Mouse (Mus musculus): ENCODE results near the gene Mup4. TPM values are rescaled to one million over a fixed set of nuclear protein-coding genes. Genes with fewer than 3 reads are reported as not detected.

Gene Mup4
- polyA plus RNA-seq (2012; rRNA removed): not detected in 2 replicates

DNA sequence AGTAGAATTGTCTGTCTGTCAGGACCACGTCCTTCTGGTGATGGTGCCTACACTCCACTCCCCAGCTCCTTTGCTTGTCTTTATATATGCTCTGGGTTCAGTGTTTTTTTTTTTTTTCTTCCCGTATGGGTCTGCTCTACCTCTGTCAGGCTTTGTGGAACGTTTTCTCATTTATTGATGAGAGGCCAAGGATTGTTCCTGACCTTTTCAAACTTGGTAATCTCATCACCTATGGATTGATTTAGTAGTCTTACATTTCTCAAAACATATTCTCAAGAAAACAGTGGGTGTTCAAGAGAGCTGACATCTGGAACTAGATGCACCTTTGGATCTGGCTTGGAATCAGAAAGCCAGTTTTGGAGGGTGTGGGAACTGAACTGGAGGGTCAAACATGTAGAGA is at the start of gene Mup4:
Mup4 (minus strand) TSS at position 101 of the 400 bp plus-strand sequence.

DNA sequence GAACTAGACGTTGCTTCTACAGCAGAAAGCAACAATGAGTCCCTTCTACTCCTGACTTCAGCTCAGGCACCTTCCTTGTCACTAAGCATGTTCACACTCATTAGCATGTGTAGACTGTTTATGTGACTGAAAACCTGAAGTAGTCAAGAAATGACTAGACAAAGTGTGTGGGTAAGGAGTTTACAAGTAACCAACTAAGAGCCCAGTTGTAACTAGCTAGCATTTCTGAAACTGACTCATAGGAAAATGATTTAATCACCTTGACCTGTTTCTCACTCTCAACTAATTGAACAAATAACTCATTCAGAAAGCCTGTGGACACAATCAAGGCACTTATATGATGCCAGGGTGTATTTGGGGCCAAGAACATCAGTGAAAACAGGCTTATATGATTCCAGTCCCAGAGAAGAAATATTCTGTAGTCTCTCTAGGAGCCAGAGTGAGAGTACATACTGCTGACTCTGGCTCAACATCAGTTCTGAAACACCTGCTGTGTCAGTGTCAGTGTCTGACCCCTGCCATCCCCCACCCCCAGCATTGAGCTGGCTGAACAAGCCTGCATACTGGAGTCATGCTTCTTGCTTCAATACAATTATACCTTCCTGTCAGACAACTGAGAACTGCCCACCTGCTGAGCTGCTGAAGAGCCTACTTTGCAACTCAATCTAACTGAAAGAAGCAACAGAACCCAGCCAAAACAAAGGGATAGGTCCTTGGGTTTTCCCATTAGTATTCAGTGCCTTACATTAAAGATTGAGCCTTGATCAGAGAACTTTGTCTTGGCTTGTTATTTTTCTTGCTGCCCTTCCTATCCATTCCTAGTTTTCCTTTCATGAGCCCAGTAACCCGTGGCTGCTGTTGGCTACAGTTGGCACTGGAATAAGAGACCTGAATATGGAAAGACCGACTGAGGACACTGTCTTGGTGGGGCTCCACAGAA is 3.2 kb upstream of the Mup4 start, which contains the start of gene Mup6:
Mup6 (plus strand) TSS at position 890 of the 940 bp plus-strand sequence.

DNA sequence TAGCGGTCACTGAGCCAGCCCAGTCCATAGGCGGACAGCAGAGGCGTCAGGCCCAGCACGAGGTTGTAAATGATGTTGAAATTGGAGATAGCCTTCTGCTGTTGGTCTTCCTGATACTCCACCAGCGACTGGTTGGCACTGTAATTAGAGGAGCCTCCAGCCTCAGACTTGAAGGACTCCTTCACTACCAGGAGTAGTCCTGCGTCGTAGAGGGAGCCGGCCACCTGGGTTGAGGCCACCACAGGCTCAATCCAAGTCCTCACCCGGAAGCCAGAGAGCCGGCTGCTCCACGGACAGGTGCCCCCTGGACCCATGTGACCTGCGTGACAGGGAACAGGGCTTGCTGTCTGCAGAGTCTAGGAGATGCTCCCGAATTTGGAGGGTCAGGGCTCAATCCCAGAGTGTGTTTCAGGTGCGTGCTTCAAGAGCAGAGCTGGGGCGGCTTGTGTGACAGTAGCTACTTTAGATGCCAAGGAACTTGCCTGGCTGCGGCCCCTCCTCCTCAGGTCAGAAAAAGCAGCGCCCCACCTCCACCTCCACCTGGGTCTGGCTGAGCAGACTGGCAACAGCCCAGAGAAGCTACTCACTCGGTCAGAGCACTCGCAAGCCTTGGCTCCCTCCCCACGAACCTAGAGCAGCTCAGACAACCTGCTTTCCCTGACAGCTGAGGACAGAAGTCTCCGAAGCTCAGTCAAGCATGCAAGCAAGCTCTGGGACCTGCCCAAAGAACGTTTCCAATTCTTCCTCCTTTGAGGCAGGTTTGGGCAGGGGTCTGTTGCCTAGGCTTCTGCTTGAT is 45.7 kb downstream of the Mup4 start, which contains the start of gene Slc46a2:
Slc46a2 (minus strand) TSS at position 449 of the 796 bp plus-strand sequence.

Other genes with a start within 250 kb of the Mup4 start
- gene Inip, start 159.1 kb downstream of the Mup4 start, polyA plus RNA-seq (2012; rRNA removed): 34.3 and 39.9 TPM in 2 replicates
- gene Snx30, start 154.9 kb downstream of the Mup4 start, polyA plus RNA-seq (2012; rRNA removed): 8.8 and 8.9 TPM in 2 replicates
- gene Slc46a2, start 45.7 kb downstream of the Mup4 start, polyA plus RNA-seq (2012; rRNA removed): not detected in 2 replicates
- gene Mup6, start 3.6 kb upstream of the Mup4 start, polyA plus RNA-seq (2012; rRNA removed): not detected in 2 replicates
- not detected in 2 replicates for gene Mup7, start 109.8 kb upstream of the Mup4 start, polyA plus RNA-seq (2012; rRNA removed)
- not detected in 2 replicates for gene Mup2, start 193.6 kb upstream of the Mup4 start, polyA plus RNA-seq (2012; rRNA removed)